Mouse (Mus musculus): ENCODE measurements around the gene 2010300C02Rik.
"Not testable (repeated sequence)": the region's sequence is repeated elsewhere in the genome, so short reads cannot be mapped to it uniquely, and the experiment has no call there.

Gene 2010300C02Rik

GRCm38 (mm10) chr1:37719761-37720640, at the start of gene 2010300C02Rik:
TSS of gene 2010300C02Rik (minus strand) at chr1:37720085.
- peak in 1 of 2 experiments; percentile 16 for DNase-seq (ENCODE audit: low read depth in 1 of 2, low spot score in 2 of 2)

- no peak for DNase-seq (ENCODE audit: low read depth in 1 of 2, low spot score in 2 of 2)
These were observed 39.5 kb upstream of the 2010300C02Rik start for GRCm38 (mm10) chr1:37759407-37759806.

- no peak for DNase-seq (ENCODE audit: low read depth in 1 of 2, low spot score in 2 of 2)
These were observed 24.9 kb upstream of the 2010300C02Rik start for GRCm38 (mm10) chr1:37744650-37745259.

DNA sequence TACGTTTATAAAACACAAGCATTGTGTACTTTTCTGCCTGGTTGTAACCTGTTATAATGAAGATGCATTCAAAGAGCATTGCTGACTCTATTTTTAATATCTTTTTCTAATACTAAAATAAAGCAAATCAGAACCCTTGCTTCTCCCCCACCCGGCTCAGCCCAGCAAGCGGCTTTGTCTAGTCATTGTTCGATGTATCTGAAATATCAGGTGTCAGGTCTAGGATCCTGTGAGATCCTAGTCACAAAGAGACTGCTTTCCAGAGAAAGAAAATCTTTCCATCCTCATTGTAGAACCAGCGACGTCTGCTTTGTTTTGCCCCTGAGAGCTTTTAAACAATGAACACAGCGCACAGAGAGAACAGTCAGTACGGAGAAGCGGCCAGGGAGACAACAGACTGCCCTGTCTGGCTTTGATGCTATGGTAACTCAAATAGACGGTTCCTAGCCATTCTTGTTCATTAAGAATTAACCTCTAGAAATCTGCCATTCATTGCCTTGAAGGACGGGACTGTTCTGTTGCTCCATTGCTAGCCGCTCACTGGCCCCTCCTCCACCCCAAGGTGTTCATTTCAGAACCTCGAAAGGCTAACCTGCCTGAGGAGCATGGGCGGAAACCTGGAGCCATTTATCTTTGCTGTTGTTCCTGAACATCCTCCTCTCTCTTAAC, 22.9 kb upstream of the 2010300C02Rik start:
- DNase-seq (ENCODE audit: low read depth in 1 of 2, low spot score in 2 of 2): no peak

GRCm38 (mm10) chr1:37742126-37742525, 22.2 kb upstream of the 2010300C02Rik start:
- DNase-seq (ENCODE audit: low read depth in 1 of 2, low spot score in 2 of 2): no peak

DNA sequence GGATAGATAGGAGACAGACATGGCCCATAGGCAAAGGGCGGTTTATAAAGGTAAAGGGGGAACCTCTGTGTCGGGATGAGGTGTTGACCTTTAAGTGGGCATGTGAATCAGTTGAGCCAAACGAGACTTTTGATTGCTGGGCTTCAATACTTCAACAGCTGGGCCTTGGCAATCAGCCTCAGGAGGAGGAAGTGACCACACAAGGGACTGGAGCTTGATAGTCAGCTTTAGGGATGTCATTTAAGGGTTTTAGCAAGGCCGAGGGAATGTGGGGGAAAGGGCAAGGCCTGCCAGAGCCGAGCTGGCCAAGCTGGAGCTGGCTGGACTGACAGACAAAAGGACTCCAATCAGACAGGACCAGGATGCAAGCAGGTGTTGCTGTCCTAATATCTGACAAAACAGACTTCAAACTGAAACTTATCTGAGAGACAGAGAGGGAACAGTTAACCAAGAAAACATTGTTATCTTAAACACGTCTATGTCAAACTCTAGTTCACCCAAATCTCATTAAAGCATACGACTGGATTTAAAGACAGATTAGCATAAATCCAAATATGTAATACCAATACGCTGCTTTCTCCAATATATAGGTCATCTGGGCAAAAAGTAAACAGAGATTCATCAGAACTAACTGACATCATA, 20.4 kb upstream of the 2010300C02Rik start:
- DNase-seq (ENCODE audit: low read depth in 1 of 2, low spot score in 2 of 2): no peak

- no peak for DNase-seq (ENCODE audit: low read depth in 1 of 2, low spot score in 2 of 2)
These were observed 19.0 kb upstream of the 2010300C02Rik start for GRCm38 (mm10) chr1:37738895-37739294.

DNA sequence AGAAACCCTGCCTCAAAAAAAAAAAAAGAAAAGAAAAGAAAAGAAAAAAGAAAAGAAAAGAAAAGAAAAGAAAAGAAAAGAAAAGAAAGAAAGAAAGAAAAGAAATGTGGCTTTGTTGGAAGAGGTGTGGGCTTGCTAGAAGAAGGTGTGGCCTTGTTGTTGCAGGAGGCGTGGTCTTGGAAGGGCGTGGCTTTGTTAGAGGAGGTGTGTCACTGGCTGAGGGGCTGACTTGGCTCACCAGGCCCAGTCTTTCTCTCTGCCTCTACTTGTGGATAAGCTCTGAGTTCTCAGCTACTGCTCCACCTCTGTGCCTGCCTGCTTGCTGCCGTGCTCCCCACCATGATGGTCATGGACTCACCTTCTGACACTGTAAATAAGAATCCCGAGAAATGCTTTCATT, 17.2 kb upstream of the 2010300C02Rik start:
- DNase-seq (ENCODE audit: low read depth in 1 of 2, low spot score in 2 of 2): no peak

DNA sequence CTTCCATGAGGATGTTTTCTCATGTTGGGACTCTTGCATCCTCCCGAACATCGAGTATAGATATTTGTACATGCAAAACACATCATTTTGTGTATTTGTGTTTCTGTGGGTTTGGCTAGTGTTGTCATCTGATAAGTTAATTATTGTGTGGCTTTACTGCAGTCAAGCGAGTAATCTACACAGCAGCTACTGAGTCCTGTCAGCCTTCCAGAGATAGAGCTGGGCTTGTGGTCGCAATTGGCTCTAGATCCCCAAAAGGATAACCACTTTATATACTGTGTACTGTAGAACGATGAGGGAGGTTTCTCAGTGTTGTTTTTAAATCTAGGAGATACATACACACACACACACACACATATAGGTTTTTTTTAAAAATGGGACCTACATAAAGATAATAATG, 16.0 kb upstream of the 2010300C02Rik start:
- DNase-seq (ENCODE audit: low read depth in 1 of 2, low spot score in 2 of 2): no peak

DNA sequence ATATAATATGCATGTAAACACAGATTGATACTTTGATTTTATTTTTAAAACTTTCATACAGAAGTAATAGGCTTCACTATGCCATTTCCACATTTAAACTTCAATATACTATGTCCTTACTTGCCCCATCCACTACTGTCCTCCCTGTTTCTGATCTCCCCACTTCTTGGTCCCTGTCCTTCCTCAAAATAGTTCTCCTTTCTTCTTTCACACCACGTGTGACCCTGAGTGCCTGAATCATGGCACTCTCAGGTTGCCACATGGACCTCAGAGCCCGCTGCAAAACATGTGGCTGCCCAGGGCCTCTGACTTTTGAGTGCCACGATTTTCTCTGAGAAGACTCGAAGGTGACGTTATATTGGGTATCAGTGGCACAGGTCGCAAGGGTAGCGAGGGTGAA, 15.0 kb upstream of the 2010300C02Rik start:
- peak in 1 of 2 experiments; percentile 19 for DNase-seq (ENCODE audit: low read depth in 1 of 2, low spot score in 2 of 2)

DNA sequence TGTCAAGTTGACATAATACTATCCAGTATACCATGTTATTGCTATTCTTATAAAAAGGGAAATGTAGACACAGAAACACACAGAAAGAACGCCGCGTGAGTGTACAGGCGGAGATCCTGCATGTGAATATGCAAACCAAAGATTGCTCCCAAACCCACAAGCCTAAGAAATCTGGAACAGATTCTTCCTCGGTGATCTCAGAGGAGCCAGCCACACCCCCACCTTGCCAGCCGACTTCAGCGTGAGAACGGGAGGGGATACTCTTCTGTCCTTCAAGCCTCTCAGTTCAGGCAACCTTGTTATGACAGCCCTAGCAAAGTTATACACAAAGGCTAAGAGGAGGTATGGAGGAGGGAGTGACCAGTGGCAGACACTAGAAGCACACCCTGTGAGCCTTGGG, 9.5 kb upstream of the 2010300C02Rik start:
- DNase-seq (ENCODE audit: low read depth in 1 of 2, low spot score in 2 of 2): no peak

- DNase-seq (ENCODE audit: low read depth in 1 of 2, low spot score in 2 of 2): no peak
These were observed 8.2 kb upstream of the 2010300C02Rik start for GRCm38 (mm10) chr1:37728053-37728452.

GRCm38 (mm10) chr1:37727186-37727585, 7.3 kb upstream of the 2010300C02Rik start:
- DNase-seq (ENCODE audit: low read depth in 1 of 2, low spot score in 2 of 2): no peak

- DNase-seq (ENCODE audit: low read depth in 1 of 2, low spot score in 2 of 2): no peak
These were observed 6.5 kb upstream of the 2010300C02Rik start for GRCm38 (mm10) chr1:37726426-37726825.

DNA sequence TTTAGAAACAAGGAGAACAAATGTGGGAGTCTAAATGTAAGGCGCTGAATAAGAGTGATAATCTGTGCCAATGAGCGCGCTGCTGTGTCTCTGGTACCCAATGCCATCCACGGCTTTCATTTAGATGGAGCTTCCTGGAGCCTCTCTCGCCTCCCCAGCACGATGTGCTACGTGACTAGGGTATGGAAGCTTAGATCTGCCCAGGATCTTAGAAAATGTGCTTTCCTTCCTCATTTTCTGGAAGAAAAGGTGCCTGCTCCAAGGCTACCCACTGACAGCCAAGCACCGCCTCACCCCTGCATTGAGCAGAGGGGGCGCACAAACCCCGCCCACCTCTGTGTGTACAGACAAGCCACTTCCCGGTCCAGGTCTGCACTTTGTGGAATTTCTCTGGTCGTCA, 6.0 kb upstream of the 2010300C02Rik start:
- no peak for DNase-seq (ENCODE audit: low read depth in 1 of 2, low spot score in 2 of 2)

- no peak for DNase-seq (ENCODE audit: low read depth in 1 of 2, low spot score in 2 of 2)
These were observed 1.2 kb upstream of the 2010300C02Rik start for GRCm38 (mm10) chr1:37721092-37721491.

GRCm38 (mm10) chr1:37719030-37719723, 708 bp downstream of the 2010300C02Rik start:
- no peak for DNase-seq (ENCODE audit: low read depth in 1 of 2, low spot score in 2 of 2)

DNA sequence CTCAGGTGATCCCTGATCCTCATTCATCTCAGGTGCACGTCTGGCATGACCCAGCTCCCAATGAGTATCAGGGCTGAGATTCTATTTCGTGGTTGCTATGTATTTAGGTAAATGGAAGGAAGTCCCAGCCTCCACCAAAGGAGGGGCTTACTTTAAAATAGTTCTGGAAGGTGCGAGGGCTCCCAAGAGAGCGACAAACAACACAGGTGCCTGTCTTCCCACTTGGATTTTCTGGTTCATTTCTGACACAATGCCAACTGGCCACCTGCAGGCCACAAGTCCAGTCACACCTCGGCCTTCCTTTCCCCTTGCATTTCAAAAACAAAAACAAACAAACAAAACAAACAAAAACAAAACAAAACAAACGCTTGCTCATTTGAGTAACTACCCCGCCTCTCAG, 1.4 kb downstream of the 2010300C02Rik start:
- DNase-seq (ENCODE audit: low read depth in 1 of 2, low spot score in 2 of 2): no peak

DNA sequence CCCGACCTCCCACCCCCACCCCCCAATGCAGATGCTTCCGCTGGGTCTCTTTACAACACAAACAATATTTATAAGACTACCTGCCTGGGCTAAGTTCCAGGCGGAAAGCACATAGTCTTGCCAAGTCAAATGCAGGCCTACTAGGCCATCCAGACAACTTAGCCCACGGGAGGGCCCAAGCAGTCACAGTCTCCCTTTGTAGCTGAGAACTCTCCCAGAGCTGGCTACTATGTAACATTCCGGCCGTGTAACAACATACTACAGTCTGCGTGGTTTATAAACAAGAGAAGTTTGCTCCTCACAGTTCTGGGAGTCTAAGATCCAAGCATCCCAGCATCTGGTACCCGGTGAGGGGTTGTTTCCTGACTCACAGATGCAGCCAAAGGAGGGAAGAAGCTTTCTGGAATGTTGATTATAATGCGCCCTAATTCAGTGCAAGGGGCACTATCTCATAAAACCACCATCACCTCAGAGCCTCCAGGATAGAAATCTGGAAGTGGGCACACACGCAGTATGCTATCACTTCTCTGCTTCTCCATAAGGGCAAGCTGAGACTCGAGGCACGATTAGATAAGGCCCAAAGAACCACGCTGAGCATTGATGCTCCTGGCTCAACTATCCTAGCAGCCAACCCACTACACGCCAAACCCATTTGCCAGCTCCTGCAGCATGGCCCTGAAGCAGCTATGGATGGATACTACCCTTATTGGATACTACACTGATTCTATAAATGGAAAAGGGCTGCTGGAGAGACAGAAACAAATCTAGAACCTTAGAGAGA, 2.3 kb downstream of the 2010300C02Rik start:
- no peak for DNase-seq (ENCODE audit: low read depth in 1 of 2, low spot score in 2 of 2)

DNA sequence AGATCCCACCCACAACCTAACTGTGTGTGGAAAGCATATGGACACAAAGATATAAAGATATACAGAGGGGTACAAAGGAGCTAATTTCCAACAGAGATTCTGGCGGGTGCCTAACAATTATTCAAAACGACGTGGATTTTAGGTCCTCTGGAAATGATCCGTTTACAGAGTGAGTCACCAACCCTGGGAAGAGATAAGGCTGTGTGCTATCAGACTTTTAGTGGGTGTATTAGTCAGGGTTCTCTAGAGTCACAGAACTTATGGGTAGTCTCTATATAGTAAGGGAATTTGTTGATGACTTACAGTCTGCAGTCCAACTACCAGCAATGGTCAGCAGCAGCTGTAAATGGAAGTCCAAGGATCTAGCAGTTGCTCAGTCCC, 7.5 kb downstream of the 2010300C02Rik start:
- DNase-seq (ENCODE audit: low read depth in 1 of 2, low spot score in 2 of 2): not testable (repeated sequence)
